Mouse (Mus musculus) lung, embryonic 14.5 days (tissue): ENCODE results near the gene Iqschfp. TPM values are rescaled to one million over a fixed set of nuclear protein-coding genes. Genes with fewer than 3 reads are reported as not detected.

Experiments
- ATAC-seq: fragments of 200-750 bp; cut with Nextera tagmentation; 2 replicates; pipeline ENCODE4 v1.8.0; 2017; ENCODE audit warnings: mild to moderate bottlenecking, moderate TSS enrichment, moderate library complexity; ENCODE audit not compliant: insufficient read depth
- DNase-seq: peaks from one replicate; pipeline ENCODE4 v3.0.0-alpha.2; 2015
- H3K27ac ChIP-seq: fragments of 300-500 bp; sonication (generic); 2 replicates; pipeline ENCODE4 v1.5.1; 2014; ENCODE audit warnings: low read depth, mild to moderate bottlenecking, moderate library complexity
- H3K27me3 ChIP-seq: fragments of 300-500 bp; sonication (generic); 2 replicates; pipeline ENCODE4 v1.6.1; 2014; ENCODE audit warnings: low read length, control low read depth; ENCODE audit not compliant: insufficient read depth
- H3K36me3 ChIP-seq: fragments of 300-500 bp; sonication (generic); 2 replicates; pipeline ENCODE4 v1.6.1; 2014; ENCODE audit warnings: control low read depth; ENCODE audit not compliant: insufficient read depth
- H3K4me1 ChIP-seq: fragments of 300-500 bp; sonication (generic); 2 replicates; pipeline ENCODE4 v1.6.1; 2014; ENCODE audit warnings: antibody characterized with exemption, control low read depth; ENCODE audit not compliant: insufficient read depth
- H3K4me2 ChIP-seq: fragments of 300-500 bp; sonication (generic); 2 replicates; pipeline ENCODE4 v1.6.1; 2014; ENCODE audit warnings: mild to moderate bottlenecking
- H3K4me3 ChIP-seq: fragments of 300-500 bp; sonication (generic); 2 replicates; pipeline ENCODE4 v1.5.1; 2014; ENCODE audit warnings: low read depth, low read length
- H3K9ac ChIP-seq: fragments of 300-500 bp; sonication (generic); 2 replicates; pipeline ENCODE4 v1.6.1; 2014
- H3K9me3 ChIP-seq: fragments of 300-500 bp; sonication (generic); 2 replicates; pipeline ENCODE4 v1.6.1; 2016; ENCODE audit warnings: low read depth, low read length, control low read depth
- CTCF ChIP-seq: IDR thresholded peaks from 2 replicates; pipeline ENCODE4 v1.5.1; 2016; ENCODE audit warnings: antibody characterized with exemption, low read depth
- whole genome bisulfite sequencing: fragments of 180-500 bp; shearing (Covaris S2); extraction: QIAGEN DNeasy Blood & Tissue Kit; methylation state at CpG from one replicate; pipeline ENCODE4 v1.1.7; 2014; 5-methylcytosine and 5-hydroxymethylcytosine counted together
- polyA plus RNA-seq: library from polyadenylated mRNA; unstranded; fragments of >200 nt; fragmentation: Nextera tagmentation; extraction: Ambion mirVana; gene quantifications from 2 replicates; pipeline ENCODE4 v1.2.1, GENCODE M21; 2014

The Iqschfp gene
- polyA plus RNA-seq, 1 experiment from 2014 or later = not detected

- no peak for TF ChIP-seq CTCF
- Histone ChIP-seq H3K4me2 (no peak overlapping the region), H3K36me3 (no peaks in the 10 kb centered on the region), H3K27me3 (no peaks in the 10 kb centered on the region), H3K27ac (no peak overlapping the region), H3K9me3 (no peaks in the 10 kb centered on the region), H3K4me3 (no peak overlapping the region), H3K9ac (no peak overlapping the region), H3K4me1 (no peaks in the 10 kb centered on the region)
- DNase-seq (peak; percentile 24), ATAC-seq (no peak)
- 33% methylated on average over 12 of the region's 12 CpGs for WGBS
Observed at GRCm38 (mm10) chr3:67983329-67983728, 91.3 kb downstream of the Iqschfp start.

- no peaks in the 10 kb centered on the region for H3K36me3 ChIP-seq
- no peak overlapping the region for H3K9ac ChIP-seq
- 60% methylated on average over 4 of the region's 4 CpGs for WGBS
- no peaks in the 10 kb centered on the region for H3K27me3 ChIP-seq
- ATAC-seq (peak; percentile 68; the same call in 1 of the 2 replicates), DNase-seq (peak; percentile 22)
- TF ChIP-seq CTCF = no peak
- peak overlapping the region; percentile 6; the same call in 1 of the 2 replicates for H3K27ac ChIP-seq
- H3K4me1 ChIP-seq = no peaks in the 10 kb centered on the region
- no peaks in the 10 kb centered on the region for H3K9me3 ChIP-seq
- no peak overlapping the region for H3K4me3 ChIP-seq
- H3K4me2 ChIP-seq = no peak overlapping the region
Observed at GRCm38 (mm10) chr3:68002415-68002814, 110.4 kb downstream of the Iqschfp start.

DNA sequence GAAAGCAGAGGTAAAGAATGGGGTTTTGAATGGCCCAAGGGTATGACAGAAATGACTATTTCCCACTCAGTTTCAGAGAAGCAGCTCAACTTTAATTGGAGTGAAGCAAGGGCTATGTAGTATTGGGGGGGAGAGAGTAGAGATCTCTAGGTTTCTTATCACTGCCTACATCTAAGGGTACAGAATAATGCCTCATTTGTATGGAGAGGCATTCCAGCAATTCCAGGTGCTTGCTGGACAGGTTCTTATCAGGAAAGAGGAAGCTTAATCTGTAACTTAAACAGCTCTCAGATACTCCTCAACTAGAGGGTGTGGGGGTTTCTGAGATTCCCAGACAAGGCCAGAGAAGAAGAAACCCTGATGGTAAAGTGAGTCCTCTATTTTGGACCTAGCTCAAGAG is 120.3 kb downstream of the Iqschfp start:
- DNase-seq = peak; percentile 50
- Histone ChIP-seq H3K9ac (no peak overlapping the region), H3K27me3 (no peaks in the 10 kb centered on the region), H3K4me1 (no peaks in the 10 kb centered on the region), H3K9me3 (no peaks in the 10 kb centered on the region), H3K27ac (peak overlapping the region; percentile 4; the same call in 1 of the 2 replicates), H3K4me3 (no peak overlapping the region), H3K36me3 (no peaks in the 10 kb centered on the region), H3K4me2 (no peak overlapping the region)
- TF ChIP-seq CTCF = no peak
- peak; percentile 85 for ATAC-seq

DNA sequence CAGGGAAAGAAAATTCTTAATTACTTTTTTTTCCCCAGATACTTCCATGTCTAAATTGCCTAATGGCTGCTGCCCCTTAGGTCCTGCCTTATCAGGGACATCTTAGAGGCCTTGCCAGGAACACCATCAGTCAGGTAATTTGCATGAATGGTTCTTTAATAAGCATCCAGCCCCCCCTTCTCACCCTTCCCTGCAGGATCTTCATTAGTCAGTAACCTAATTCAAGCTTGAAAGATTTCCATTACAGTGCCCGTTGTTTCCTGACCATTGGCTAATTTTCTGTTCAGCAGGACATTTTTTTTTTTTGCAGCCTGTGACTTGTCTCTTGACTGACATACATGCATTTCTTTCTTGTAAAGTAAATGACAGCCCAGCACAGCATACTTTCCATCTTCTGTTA is 123.8 kb downstream of the Iqschfp start:
- Histone ChIP-seq H3K4me1 (no peaks in the 10 kb centered on the region), H3K9ac (no peak overlapping the region), H3K36me3 (no peaks in the 10 kb centered on the region), H3K27ac (no peak overlapping the region), H3K4me3 (no peak overlapping the region), H3K27me3 (no peaks in the 10 kb centered on the region), H3K9me3 (no peaks in the 10 kb centered on the region), H3K4me2 (no peak overlapping the region)
- no peak for ATAC-seq
- 59% methylated on average over 1 of the region's 1 CpGs for WGBS
- no peak for DNase-seq
- TF ChIP-seq CTCF = no peak

DNA sequence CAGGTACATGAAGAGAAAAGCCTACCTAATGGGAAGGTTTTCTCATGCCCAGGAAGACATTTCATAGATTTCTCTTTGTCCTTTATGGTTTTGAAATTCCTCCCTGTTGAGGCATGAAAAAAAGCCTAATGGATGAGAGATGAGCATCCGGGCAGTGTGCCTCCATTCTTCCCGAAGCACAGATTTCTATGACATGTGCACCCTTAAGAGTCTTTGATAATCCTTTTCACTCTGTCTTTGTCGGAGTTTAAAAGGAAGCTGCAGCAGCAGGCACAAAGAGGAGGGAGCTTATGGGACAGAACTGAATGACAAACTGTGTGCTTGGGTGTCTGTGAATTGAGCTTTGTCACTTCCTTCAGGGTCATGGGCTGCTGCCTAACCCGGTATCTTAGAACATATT is 127.4 kb downstream of the Iqschfp start:
- no peak overlapping the region for H3K4me2 ChIP-seq
- H3K9ac ChIP-seq = no peak overlapping the region
- H3K27ac ChIP-seq = no peak overlapping the region
- no peak for TF ChIP-seq CTCF
- H3K9me3 ChIP-seq = no peaks in the 10 kb centered on the region
- DNase-seq = no peak
- no peak for ATAC-seq
- H3K4me1 ChIP-seq = no peaks in the 10 kb centered on the region
- H3K27me3 ChIP-seq = no peaks in the 10 kb centered on the region
- 48% methylated on average over 4 of the region's 4 CpGs for WGBS
- no peaks in the 10 kb centered on the region for H3K36me3 ChIP-seq
- no peak overlapping the region for H3K4me3 ChIP-seq

DNA sequence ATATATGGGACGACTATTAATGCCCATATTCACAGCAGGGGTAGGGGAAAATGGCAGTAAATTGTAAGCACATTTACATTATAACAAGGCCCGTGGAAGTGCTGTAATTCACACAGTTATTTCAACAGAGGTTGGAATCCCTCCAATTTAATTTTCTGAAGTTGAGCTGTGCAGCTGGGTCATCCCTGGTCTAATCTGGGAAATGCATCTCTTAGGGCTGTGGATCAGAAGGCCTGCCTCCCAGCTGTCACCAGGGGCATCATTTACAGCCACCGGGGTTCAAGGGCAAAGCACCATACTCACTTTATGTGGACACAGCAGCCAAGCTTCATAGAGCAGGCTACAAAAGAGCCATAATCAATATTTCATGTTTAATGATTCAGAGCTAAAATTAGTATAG is 144.1 kb downstream of the Iqschfp start:
- Histone ChIP-seq H3K9me3 (no peaks in the 10 kb centered on the region), H3K27ac (no peak overlapping the region), H3K36me3 (no peaks in the 10 kb centered on the region), H3K4me3 (no peak overlapping the region), H3K4me2 (no peak overlapping the region), H3K27me3 (no peaks in the 10 kb centered on the region), H3K9ac (no peak overlapping the region), H3K4me1 (no peaks in the 10 kb centered on the region)
- TF ChIP-seq CTCF = no peak
- no peak for ATAC-seq
- DNase-seq = no peak
- 66% methylated on average over 3 of the region's 3 CpGs for WGBS

DNA sequence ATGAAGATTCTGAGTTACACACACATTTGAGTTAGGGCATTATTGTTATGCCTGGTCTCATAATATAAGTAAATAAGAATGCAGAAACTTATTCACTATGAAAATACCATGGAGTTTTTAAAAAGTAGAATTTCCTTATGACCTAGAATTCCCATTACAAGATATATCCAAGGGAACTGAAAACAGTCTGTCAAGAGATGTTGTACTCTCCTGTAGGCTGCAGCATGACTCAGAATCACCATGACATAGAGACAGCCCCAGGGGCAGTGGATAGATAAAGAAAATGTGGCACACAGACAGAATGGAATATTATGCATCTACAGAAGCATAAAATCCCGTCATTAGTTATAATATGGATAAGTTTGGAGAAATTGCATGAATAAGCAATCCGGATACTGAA is 150.9 kb downstream of the Iqschfp start:
- no peaks in the 10 kb centered on the region for H3K27me3 ChIP-seq
- H3K4me3 ChIP-seq = no peak overlapping the region
- H3K9ac ChIP-seq = no peak overlapping the region
- no peaks in the 10 kb centered on the region for H3K9me3 ChIP-seq
- no peak for DNase-seq
- H3K36me3 ChIP-seq = no peaks in the 10 kb centered on the region
- no peaks in the 10 kb centered on the region for H3K4me1 ChIP-seq
- no peak overlapping the region for H3K4me2 ChIP-seq
- WGBS = 90% methylated on average over 2 of the region's 2 CpGs
- no peak overlapping the region for H3K27ac ChIP-seq
- no peak for TF ChIP-seq CTCF
- ATAC-seq = no peak
